Comparison of ENCODE assay signal across 8 mouse cellular contexts in the genomic region with DNA sequence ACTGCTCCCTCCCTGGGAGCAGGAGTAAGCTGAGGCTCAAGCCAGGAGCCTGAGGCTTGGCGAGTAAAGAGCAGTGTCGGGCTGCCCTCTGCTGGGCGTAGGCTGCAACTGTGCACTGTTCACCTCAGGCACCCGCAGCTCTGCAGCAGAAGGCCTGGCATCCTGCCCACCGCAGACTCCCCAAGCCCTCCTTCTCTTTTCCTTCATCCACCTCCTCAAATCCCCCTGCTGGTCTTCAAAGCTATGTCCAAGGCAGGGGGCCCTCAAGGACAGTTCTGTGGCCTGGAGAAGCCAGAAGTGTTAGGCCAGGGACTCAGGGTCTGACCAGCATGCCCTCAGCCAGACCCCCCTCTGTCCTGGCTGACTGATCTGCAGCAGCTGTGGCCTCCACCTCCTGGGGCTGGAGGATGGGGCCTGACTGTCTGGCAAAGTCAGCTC. TPM values are rescaled to one million over a fixed set of nuclear protein-coding genes. Genes with fewer than 3 reads are reported as not detected.
DNase-seq lines count a peak whose midpoint lies in the region; ATAC-seq lines count a peak whose summit lies in the region.

No protein-coding gene starts in this region.

- H3K4me2 ChIP-seq in intestine, embryonic 14.5 days (ENCODE audit: low read length) = no peak overlapping the region
- H3K4me2 ChIP-seq in midbrain, embryonic 11.5 days = no peak overlapping the region

- no peak overlapping the region for H3K4me3 ChIP-seq in intestine, embryonic 14.5 days (ENCODE audit: low read depth, low read length)
- H3K4me3 ChIP-seq in midbrain, embryonic 11.5 days (ENCODE audit: low read depth, low read length) = no peak overlapping the region

- DNase-seq in adrenal gland, adult 18-20 months (ENCODE audit: low spot score in 2 of 2) = peak; percentile 77 to 80
- peak; percentile 90 for DNase-seq in embryo, embryonic 11 days
- DNase-seq in gastrocnemius, postnatal 25 days = peak; percentile 78
- peak; percentile 89 for DNase-seq in intestine, embryonic 14.5 days (ENCODE audit: low spot score)
- DNase-seq in left cerebral cortex, postnatal 25 days (ENCODE audit: low spot score in 2 of 2) = peak; percentile 87 to 92
- DNase-seq in midbrain, embryonic 11.5 days (ENCODE audit: low spot score, missing footprints) = peak; percentile 98
- DNase-seq in right cerebral cortex, postnatal 4 days = peak; percentile 95
- peak; percentile 64 for DNase-seq in yolk sac, embryonic 10.5 days (ENCODE audit: low spot score)

- H3K27ac ChIP-seq in intestine, embryonic 14.5 days (ENCODE audit: low read depth) = 0 out of 2 replicates have a peak overlapping the region, but pooled peaks have one; percentile 3
- H3K27ac ChIP-seq in midbrain, embryonic 11.5 days (ENCODE audit: low read depth, low read length) = no peak overlapping the region; the same call in 1 of the 2 replicates

- no peaks in the 10 kb centered on the region for H3K27me3 ChIP-seq in intestine, embryonic 14.5 days (replicated peaks; ENCODE audit: control insufficient read depth, insufficient read depth, low read length)
- H3K27me3 ChIP-seq in midbrain, embryonic 11.5 days (ENCODE audit: control insufficient read depth, insufficient read depth, low read length) = no peaks in the 10 kb centered on the region

- peaks cover 27% of the 10 kb centered on the region for H3K4me1 ChIP-seq in intestine, embryonic 14.5 days (replicated peaks; ENCODE audit: control insufficient read depth, insufficient read depth, low read length)
- peaks cover 24% of the 10 kb centered on the region for H3K4me1 ChIP-seq in midbrain, embryonic 11.5 days (ENCODE audit: control insufficient read depth, insufficient read depth, low read length)

- H3K36me3 ChIP-seq in intestine, embryonic 14.5 days (ENCODE audit: control insufficient read depth, insufficient read depth, low read length) = peaks cover 51% of the 10 kb centered on the region
- no peaks in the 10 kb centered on the region for H3K36me3 ChIP-seq in midbrain, embryonic 11.5 days (ENCODE audit: control insufficient read depth, insufficient read depth, low read length)

- WGBS in intestine, embryonic 14.5 days = 4% methylated on average over 5 of the region's 5 CpGs
- WGBS in midbrain, embryonic 11.5 days = 0% methylated on average over 5 of the region's 5 CpGs

- ATAC-seq in intestine, embryonic 14.5 days (replicated peaks; ENCODE audit: low FRiP score, low TSS enrichment, low read depth) = peak; percentile 71
- ATAC-seq in midbrain, embryonic 11.5 days (ENCODE audit: low FRiP score) = peak; percentile 74

- H3K9me3 ChIP-seq in intestine, embryonic 14.5 days (ENCODE audit: control insufficient read depth, low read length) = no peaks in the 10 kb centered on the region
- no peaks in the 10 kb centered on the region for H3K9me3 ChIP-seq in midbrain, embryonic 11.5 days (ENCODE audit: control insufficient read depth, low read length)

- intact Hi-C loops in left cerebral cortex, postnatal 25 days (cut with DNase I) = loop anchor here (1.0 to 5.0 kb wide), 4 partner anchors 21 to 241 kb away; partner anchors contain the start of gene Tmem222

- H3K9ac ChIP-seq in intestine, embryonic 14.5 days (ENCODE audit: low read length) = no peak overlapping the region
- H3K9ac ChIP-seq in midbrain, embryonic 11.5 days (ENCODE audit: low read length) = 0 out of 2 replicates have a peak overlapping the region, but pooled peaks have one; percentile 24

RNA-seq across cellular contexts. Expression of gene Tmem222, which starts 20.2 kb away (rescaled TPM):
- total RNA-seq in adrenal gland, adult 18-20 months (2021) = 10 to 100 TPM; 55.5 to 61.6 TPM
- 10 to 100 TPM; 20.8 to 23.5 TPM for total RNA-seq in gastrocnemius, postnatal 25 days (2021)
- 84.6 and 89.7 TPM in 2 replicates for polyA plus RNA-seq in intestine, embryonic 14.5 days (2014; fragmentation: Nextera tagmentation; extraction: Ambion mirVana)
- total RNA-seq in left cerebral cortex, postnatal 25 days (2021) = 10 to 100 TPM; 87.4 to 92.5 TPM
- 71.2 and 82.0 TPM in 2 replicates for polyA plus RNA-seq in midbrain, embryonic 11.5 days (2014; fragmentation: Nextera tagmentation; extraction: Ambion mirVana)

RNA-seq across cellular contexts. Expression of gene Sytl1, which starts 34.9 kb away (rescaled TPM):
- total RNA-seq in adrenal gland, adult 18-20 months (2021) = 1 to 10 TPM; 1.2 to 1.5 TPM
- total RNA-seq in gastrocnemius, postnatal 25 days (2021) = under 1 TPM; 0.29 to 0.36 TPM
- polyA plus RNA-seq in intestine, embryonic 14.5 days (2014; fragmentation: Nextera tagmentation; extraction: Ambion mirVana) = 1.5 and 2.2 TPM in 2 replicates
- 1 to 10 TPM in 1 of 2 experiments, under 1 TPM in 1; 0.98 to 1.2 TPM for total RNA-seq in left cerebral cortex, postnatal 25 days (2021)
- polyA plus RNA-seq in midbrain, embryonic 11.5 days (2014; fragmentation: Nextera tagmentation; extraction: Ambion mirVana) = 0.37 and 0.83 TPM in 2 replicates

RNA-seq across cellular contexts. Expression of gene Wdtc1, which starts 55.5 kb away (rescaled TPM):
- 10 to 100 TPM; 57.6 to 63.6 TPM for total RNA-seq in adrenal gland, adult 18-20 months (2021)
- total RNA-seq in gastrocnemius, postnatal 25 days (2021) = 10 to 100 TPM; 76.3 to 85.0 TPM
- polyA plus RNA-seq in intestine, embryonic 14.5 days (2014; fragmentation: Nextera tagmentation; extraction: Ambion mirVana) = 16.7 and 18.2 TPM in 2 replicates
- 10 to 100 TPM; 58.0 to 59.7 TPM for total RNA-seq in left cerebral cortex, postnatal 25 days (2021)
- polyA plus RNA-seq in midbrain, embryonic 11.5 days (2014; fragmentation: Nextera tagmentation; extraction: Ambion mirVana) = 21.0 and 22.2 TPM in 2 replicates

RNA-seq across cellular contexts. Expression of gene Map3k6, which starts 57.2 kb away (rescaled TPM):
- 10 to 100 TPM; 30.7 to 34.2 TPM for total RNA-seq in adrenal gland, adult 18-20 months (2021)
- total RNA-seq in gastrocnemius, postnatal 25 days (2021) = 10 to 100 TPM in 1 of 2 experiments, 1 to 10 TPM in 1; 5.8 to 12.5 TPM
- polyA plus RNA-seq in intestine, embryonic 14.5 days (2014; fragmentation: Nextera tagmentation; extraction: Ambion mirVana) = 2.8 and 3.2 TPM in 2 replicates
- 1 to 10 TPM; 4.7 to 5.3 TPM for total RNA-seq in left cerebral cortex, postnatal 25 days (2021)
- polyA plus RNA-seq in midbrain, embryonic 11.5 days (2014; fragmentation: Nextera tagmentation; extraction: Ambion mirVana) = 1.3 and 2.0 TPM in 2 replicates
